Mouse (Mus musculus) cerebellum, adult 11 months (tissue): ENCODE results near the gene Rtp2.

Source experiments
- DNase-seq: peaks from one replicate; pipeline ENCODE4 v3.0.0; 2022

The Rtp2 gene

DNA sequence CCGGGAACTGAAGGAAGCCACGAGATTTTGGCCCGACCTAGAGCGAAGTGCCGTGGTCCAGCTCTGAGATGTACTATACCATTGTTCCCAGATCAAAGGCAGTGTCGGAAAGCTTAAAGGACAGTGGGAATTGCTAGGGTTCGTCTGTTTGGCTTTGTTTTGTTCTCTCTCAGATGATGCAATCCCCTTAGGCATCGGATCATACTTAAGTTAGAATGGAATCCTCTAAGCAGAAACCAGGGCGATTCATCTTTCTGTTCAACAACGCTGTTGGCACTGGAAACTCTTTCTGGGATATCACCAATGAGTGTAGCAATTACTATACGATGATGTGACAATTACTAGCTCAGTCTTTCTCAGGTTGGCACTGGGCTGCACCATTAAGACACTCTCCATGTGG is at the start of gene Rtp2:
Gene Rtp2, minus strand, starts transcription at position 101 of the 400 bp plus-strand sequence.
- no peak for DNase-seq

DNA sequence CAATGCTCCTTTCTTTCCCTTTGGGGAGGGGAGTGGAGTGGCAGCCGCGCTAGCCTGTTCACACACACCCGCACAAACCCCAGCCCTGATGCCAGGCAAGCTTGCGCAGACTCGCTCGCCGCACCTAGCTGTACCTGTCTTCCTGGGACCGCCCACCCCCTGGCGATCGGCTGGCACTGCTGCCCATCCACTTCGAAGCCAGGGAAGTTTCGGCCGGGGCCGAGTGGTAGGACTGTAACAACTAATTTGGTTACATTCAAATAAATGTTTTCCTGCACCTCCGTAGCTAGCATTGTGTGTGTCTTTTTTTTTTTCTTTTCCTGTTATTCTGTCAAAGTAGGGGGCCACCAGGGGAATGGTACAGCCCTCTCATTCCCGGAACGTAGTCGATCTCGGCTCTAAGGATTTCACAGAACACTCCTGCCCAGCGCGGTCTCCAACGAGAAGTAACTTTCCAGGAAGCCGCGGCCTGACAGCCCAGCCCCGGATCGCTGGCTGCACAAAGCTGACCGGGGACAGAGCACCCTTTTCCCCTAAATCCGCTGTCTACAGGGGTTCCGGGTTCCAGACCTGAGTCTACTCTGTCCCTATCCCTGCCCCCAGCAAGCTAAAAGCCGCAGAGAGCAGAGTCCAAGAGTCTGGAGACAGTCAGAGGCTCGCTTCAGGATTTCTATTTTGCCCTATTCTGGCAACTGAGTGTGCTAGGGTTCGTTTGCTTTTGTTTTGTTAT is 49.0 kb upstream of the Rtp2 start:
- peak; percentile 35 for DNase-seq

- no peak for DNase-seq
These were observed 48.1 kb upstream of the Rtp2 start for GRCm38 (mm10) chr16:23980201-23980870.

DNA sequence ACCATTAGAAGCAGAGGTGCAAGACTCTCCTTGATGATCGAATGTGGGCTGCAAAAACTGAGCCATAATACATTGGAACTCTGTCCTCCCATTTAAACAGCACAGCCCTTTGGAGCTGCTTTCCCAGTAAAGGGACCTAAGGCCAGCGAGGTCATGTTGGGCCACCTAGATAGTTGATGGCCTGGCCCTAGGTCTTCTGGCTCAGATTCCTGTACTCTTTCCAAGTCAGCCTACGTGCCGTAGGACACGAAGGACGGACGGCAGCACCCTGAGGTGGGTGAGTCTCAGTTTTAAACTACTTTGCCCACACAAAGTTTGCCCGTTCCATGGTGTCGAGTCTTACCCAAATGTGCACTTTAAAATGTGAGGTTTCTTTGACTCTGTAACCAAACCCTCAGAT is 47.3 kb upstream of the Rtp2 start:
- DNase-seq = no peak

DNA sequence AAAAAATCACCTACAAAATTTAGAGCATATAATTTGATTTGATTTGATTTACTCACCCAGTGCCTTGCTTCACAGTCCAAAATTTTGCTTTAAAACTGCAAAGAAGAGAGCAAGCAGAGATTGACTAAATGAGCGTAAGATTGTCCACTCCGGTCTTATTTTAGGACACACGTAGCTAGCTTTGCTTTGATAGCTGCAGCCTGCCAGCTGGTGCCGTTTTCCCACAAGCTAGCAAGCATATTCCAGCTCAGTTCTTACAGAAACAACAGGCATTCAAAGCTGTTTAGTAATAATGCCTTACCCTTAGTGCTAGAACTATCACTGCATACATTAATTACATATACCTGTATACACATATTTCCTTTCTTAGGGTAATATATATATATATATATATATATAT is 46.3 kb upstream of the Rtp2 start:
- no peak for DNase-seq

- no peak for DNase-seq
These were observed 45.5 kb upstream of the Rtp2 start for GRCm38 (mm10) chr16:23977732-23978131.

DNA sequence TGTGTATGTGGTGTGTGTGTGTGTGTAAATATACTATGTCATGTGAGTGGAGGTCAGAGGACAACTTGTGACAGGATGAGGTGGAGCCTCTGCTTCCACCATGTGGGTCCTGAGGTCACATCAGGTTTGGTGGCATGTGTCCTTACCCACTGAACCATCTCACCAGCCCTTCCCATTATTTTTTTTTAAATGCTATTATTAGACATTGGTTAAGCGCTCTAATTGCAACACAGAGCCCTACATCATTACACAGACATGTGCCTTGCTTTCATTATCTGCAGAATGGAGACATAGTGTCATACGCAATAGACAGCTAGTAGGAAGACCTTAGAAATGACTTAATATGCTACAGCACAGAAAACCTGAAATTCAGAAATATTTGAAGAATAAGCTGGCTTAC is 44.0 kb upstream of the Rtp2 start:
- DNase-seq = no peak

- DNase-seq = no peak
These were observed 41.6 kb upstream of the Rtp2 start for GRCm38 (mm10) chr16:23973635-23974367.

- DNase-seq = no peak
These were observed 40.7 kb upstream of the Rtp2 start for GRCm38 (mm10) chr16:23972901-23973300.

DNA sequence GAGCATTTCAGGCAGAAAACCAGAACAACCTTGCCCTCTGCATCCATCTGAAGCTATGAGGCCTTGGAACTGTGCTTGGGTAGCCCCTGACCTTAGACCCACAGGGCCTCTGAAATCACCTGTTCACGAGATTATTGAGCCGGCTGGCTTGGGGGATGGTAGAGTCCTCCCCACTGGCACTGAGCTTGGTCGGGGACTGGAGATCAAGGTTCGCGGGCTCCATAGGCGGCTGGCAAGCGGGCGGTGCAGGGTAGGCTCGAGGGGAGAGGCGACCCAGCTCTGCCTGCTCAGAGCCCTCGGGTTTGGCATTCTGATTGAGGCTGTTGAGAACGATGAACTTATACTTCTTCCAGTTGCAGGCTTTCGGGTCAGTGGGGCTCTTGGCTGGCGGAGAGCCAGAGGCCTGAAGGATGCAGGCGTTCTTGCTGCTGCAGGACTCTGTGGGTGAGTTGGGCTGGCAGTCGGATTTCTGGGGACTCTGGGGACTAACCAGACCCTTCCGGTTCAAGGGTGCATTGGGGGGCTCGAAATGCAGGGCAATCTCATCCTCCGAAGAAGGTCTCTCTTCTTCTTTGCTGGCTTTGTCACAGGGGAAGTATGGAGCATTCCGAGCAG is 40.0 kb upstream of the Rtp2 start:
- no peak for DNase-seq

GRCm38 (mm10) chr16:23969919-23970318 is 37.7 kb upstream of the Rtp2 start:
- DNase-seq = no peak

DNA sequence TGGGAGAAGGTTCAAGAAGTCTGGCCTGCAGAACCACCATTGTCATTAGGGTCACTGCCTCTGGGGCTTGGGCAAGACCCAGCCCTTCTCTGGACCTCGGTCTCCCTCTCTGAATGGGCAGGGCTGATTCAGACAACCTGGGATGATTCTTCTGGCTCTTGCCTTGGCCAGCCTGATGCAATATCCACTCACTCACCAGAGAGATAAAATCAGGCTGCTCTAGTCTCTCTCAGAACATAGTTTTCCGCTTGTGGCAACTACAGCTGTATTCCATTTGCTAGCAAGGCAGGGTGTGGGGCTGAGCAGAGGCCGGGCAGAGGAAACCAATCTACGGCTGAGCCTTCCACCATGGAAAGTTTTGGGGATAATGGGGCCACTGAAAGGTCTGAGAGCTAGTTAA is 36.7 kb upstream of the Rtp2 start:
- no peak for DNase-seq

DNA sequence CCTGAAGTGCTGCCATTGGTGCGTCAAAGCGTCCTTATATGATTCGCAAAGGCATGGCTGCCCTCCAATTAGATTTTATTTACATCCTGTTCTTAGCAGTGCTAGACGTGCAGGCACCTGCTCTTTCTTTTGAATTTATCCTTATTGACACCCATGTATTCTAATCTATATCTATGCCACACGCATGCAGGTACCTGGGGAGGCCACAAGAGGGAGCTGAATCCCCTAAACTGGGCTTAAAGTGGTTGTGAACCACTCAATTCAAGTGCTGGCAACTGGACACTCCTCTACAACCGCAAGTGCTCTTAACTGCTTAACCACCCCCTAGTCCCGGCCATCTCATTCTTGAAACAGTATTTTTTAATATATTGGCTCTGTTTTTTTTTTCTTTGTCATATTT is 35.1 kb upstream of the Rtp2 start:
- DNase-seq = no peak

DNA sequence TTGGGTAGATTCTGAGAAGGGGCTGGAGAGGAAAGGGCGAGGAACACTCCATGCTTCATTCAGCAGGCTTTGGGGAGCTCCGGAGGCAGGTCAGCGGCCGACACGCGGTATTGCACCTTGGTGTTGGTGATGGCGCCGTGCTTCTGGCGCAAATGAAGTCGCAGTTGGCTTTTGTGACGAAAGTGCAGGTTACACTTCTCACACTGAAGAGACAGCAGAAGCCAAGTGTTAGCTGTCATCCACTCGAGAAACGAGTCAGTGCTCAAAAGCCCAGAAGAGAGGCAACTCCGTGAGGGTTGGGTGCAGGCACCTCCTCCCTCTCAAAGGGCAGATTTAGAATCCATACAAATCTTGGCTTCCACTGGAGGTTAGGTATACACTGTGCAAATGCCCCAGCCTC is 33.9 kb upstream of the Rtp2 start:
- DNase-seq = no peak

- no peak for DNase-seq
These were observed 32.6 kb upstream of the Rtp2 start for GRCm38 (mm10) chr16:23964706-23965367.

GRCm38 (mm10) chr16:23963896-23964668 is 31.9 kb upstream of the Rtp2 start:
- no peak for DNase-seq

GRCm38 (mm10) chr16:23962401-23962800 is 30.2 kb upstream of the Rtp2 start:
- no peak for DNase-seq

DNA sequence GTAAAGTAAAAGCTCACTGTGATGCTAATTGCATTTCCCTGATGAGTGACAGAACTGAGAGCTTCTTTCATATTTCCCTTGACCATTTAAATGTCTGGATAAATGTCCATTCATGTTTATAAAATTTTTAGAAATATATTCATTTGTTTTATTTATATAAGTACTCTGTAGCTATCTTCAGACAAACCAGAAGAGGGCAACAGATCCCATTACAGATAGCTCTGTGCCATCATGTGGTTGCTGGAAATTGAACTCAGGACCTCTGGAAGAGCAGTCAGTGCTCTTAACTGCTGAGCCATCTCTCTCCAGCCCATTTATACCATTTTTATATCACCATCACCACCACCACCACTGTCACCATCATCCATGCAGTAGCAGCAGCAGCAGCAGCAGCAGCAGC is 26.7 kb upstream of the Rtp2 start:
- no peak for DNase-seq

- no peak for DNase-seq
These were observed 21.7 kb upstream of the Rtp2 start for GRCm38 (mm10) chr16:23953959-23954260.

- DNase-seq = no peak
These were observed 21.2 kb upstream of the Rtp2 start for GRCm38 (mm10) chr16:23953189-23953958.

GRCm38 (mm10) chr16:23952101-23952727 is 20.0 kb upstream of the Rtp2 start:
- no peak for DNase-seq
